Mouse (Mus musculus): Measurements from ENCODE around the gene Nkd1.

Nkd1 gene

GRCm38 (mm10) chr8:88538976-88539371 is 17.8 kb downstream of the Nkd1 start:
- DNase-seq (ENCODE audit: low spot score), result no peak

GRCm38 (mm10) chr8:88539963-88540362 is 18.8 kb downstream of the Nkd1 start:
- DNase-seq (ENCODE audit: low spot score), result no peak

GRCm38 (mm10) chr8:88542596-88543213 is 21.6 kb downstream of the Nkd1 start:
- DNase-seq (ENCODE audit: low spot score), result no peak

- DNase-seq (ENCODE audit: low spot score), result no peak
These were observed 23.5 kb downstream of the Nkd1 start for GRCm38 (mm10) chr8:88544677-88545076.

GRCm38 (mm10) chr8:88545441-88545840 is 24.3 kb downstream of the Nkd1 start:
- no peak for DNase-seq (ENCODE audit: low spot score)

- no peak for DNase-seq (ENCODE audit: low spot score)
These were observed 25.0 kb downstream of the Nkd1 start for GRCm38 (mm10) chr8:88546032-88546732.

GRCm38 (mm10) chr8:88555669-88556068 is 34.5 kb downstream of the Nkd1 start:
- peak; percentile 58 for DNase-seq (ENCODE audit: low spot score)

GRCm38 (mm10) chr8:88559985-88560473 is 38.9 kb downstream of the Nkd1 start:
- DNase-seq (ENCODE audit: low spot score), result no peak

- DNase-seq (ENCODE audit: low spot score), result no peak
These were observed 40.2 kb downstream of the Nkd1 start for GRCm38 (mm10) chr8:88561402-88561801.

GRCm38 (mm10) chr8:88564256-88564903 is 43.2 kb downstream of the Nkd1 start:
- DNase-seq (ENCODE audit: low spot score), result no peak

- no peak for DNase-seq (ENCODE audit: low spot score)
These were observed 45.0 kb downstream of the Nkd1 start for GRCm38 (mm10) chr8:88566119-88566518.

GRCm38 (mm10) chr8:88567314-88568121 is 46.4 kb downstream of the Nkd1 start:
- DNase-seq (ENCODE audit: low spot score), result peak; percentile 42

GRCm38 (mm10) chr8:88568211-88568610 is 47.1 kb downstream of the Nkd1 start:
- no peak for DNase-seq (ENCODE audit: low spot score)

- DNase-seq (ENCODE audit: low spot score), result no peak
These were observed 48.2 kb downstream of the Nkd1 start for GRCm38 (mm10) chr8:88569366-88569765.

GRCm38 (mm10) chr8:88570293-88570998 is 49.3 kb downstream of the Nkd1 start:
- peak; percentile 66 for DNase-seq (ENCODE audit: low spot score)

- no peak for DNase-seq (ENCODE audit: low spot score)
These were observed 50.5 kb downstream of the Nkd1 start for GRCm38 (mm10) chr8:88571434-88572184.

- no peak for DNase-seq (ENCODE audit: low spot score)
These were observed 51.2 kb downstream of the Nkd1 start for GRCm38 (mm10) chr8:88572185-88572909.

GRCm38 (mm10) chr8:88572941-88573645 is 51.9 kb downstream of the Nkd1 start:
- DNase-seq (ENCODE audit: low spot score), result no peak

- DNase-seq (ENCODE audit: low spot score), result no peak
These were observed 53.8 kb downstream of the Nkd1 start for GRCm38 (mm10) chr8:88574975-88575374.

Data from ovary, postnatal 36 days (tissue).